7 mouse cellular contexts compared by ENCODE assay signal in genomic region chr6:24955946-24956585, GRCm38 (mm10). TPM values are rescaled to one million over a fixed set of nuclear protein-coding genes. Genes with fewer than 3 reads are reported as not detected.
DNase-seq lines count a peak whose midpoint lies in the region; ATAC-seq and TF ChIP-seq lines count a peak whose summit lies in the region.

TSS of gene Tmem229a (minus strand) at chr6:24956297.

- H3K9me3 ChIP-seq in intestine, embryonic 15.5 days = no peaks in the 10 kb centered on the region
- H3K9me3 ChIP-seq in midbrain, embryonic 12.5 days = no peaks in the 10 kb centered on the region
- no peaks in the 10 kb centered on the region for H3K9me3 ChIP-seq in stomach, postnatal 0 days (ENCODE audit: control insufficient read depth, low read length)

- peak within 1 kb of the TSS; percentile 97 for H3K4me2 ChIP-seq in intestine, embryonic 15.5 days (replicated peaks)
- peak within 1 kb of the TSS; percentile 90 for H3K4me2 ChIP-seq in midbrain, embryonic 12.5 days (replicated peaks)
- H3K4me2 ChIP-seq in stomach, postnatal 0 days (replicated peaks; ENCODE audit: low read depth) = peak within 1 kb of the TSS; percentile 97

- peak within 1 kb of the TSS; percentile 60 for H3K4me3 ChIP-seq in intestine, embryonic 15.5 days (replicated peaks)
- peak within 1 kb of the TSS; percentile 70 for H3K4me3 ChIP-seq in midbrain, embryonic 12.5 days
- peak within 1 kb of the TSS; percentile 58 for H3K4me3 ChIP-seq in stomach, postnatal 0 days (ENCODE audit: low read depth, low read length)

- no peak for TF ChIP-seq EP300 in stomach, postnatal 0 days (optimal IDR thresholded peaks at IDR 0.05)

- no peak for TF ChIP-seq CTCF in stomach, postnatal 0 days (IDR thresholded peaks at IDR 0.05; ENCODE audit: low read depth)

- H3K27ac ChIP-seq in intestine, embryonic 15.5 days = no peak within 1 kb of the TSS
- peak within 1 kb of the TSS; percentile 79 for H3K27ac ChIP-seq in midbrain, embryonic 12.5 days (replicated peaks)
- H3K27ac ChIP-seq in stomach, postnatal 0 days (replicated peaks) = no peak within 1 kb of the TSS; the same call in 1 of the 2 replicates

- 2% methylated on average over 40 of the region's 46 CpGs for WGBS in intestine, embryonic 15.5 days
- under 1% methylated on average over 42 of the region's 46 CpGs for WGBS in midbrain, embryonic 12.5 days
- 2% methylated on average over 28 of the region's 46 CpGs for WGBS in stomach, postnatal 0 days

- peaks cover 11% of the 10 kb centered on the region; the same call in 1 of the 2 replicates for H3K4me1 ChIP-seq in intestine, embryonic 15.5 days (replicated peaks)
- peaks cover 4% of the 10 kb centered on the region; the same call in 1 of the 2 replicates for H3K4me1 ChIP-seq in midbrain, embryonic 12.5 days
- no peaks in the 10 kb centered on the region for H3K4me1 ChIP-seq in stomach, postnatal 0 days (replicated peaks; ENCODE audit: control insufficient read depth, insufficient read depth)

- 0 out of 2 replicates have a peak, but pooled peaks have one; percentile 25 for ATAC-seq in common myeloid progenitor, adult 5-6 weeks (replicated peaks; ENCODE audit: low read depth, poor library complexity, severe bottlenecking)
- peak; percentile 88 for ATAC-seq in intestine, embryonic 15.5 days
- peak; percentile 89 for ATAC-seq in midbrain, embryonic 12.5 days (ENCODE audit: low FRiP score, low read depth)
- ATAC-seq in stomach, postnatal 0 days (ENCODE audit: low FRiP score, low TSS enrichment) = peak; percentile 61; the same call in 1 of the 2 replicates

- H3K27me3 ChIP-seq in intestine, embryonic 15.5 days (replicated peaks) = peaks cover 13% of the 10 kb centered on the region; the same call in 1 of the 2 replicates
- H3K27me3 ChIP-seq in midbrain, embryonic 12.5 days = peaks cover 8% of the 10 kb centered on the region
- H3K27me3 ChIP-seq in stomach, postnatal 0 days (ENCODE audit: control insufficient read depth, insufficient read depth, low read length) = 0 out of 2 replicates have a peak, but pooled peaks cover 2% of the 10 kb centered on the region

- peak within 1 kb of the TSS; percentile 58 for H3K9ac ChIP-seq in intestine, embryonic 15.5 days
- peak within 1 kb of the TSS; percentile 78 for H3K9ac ChIP-seq in midbrain, embryonic 12.5 days (replicated peaks)
- peak within 1 kb of the TSS; percentile 52 for H3K9ac ChIP-seq in stomach, postnatal 0 days (ENCODE audit: low read length)

- peak; percentile 3 for DNase-seq in adrenal gland, postnatal 4 days (ENCODE audit: low spot score in 2 of 2)
- peak; percentile 30 for DNase-seq in gastrocnemius, postnatal 14 days
- DNase-seq in left cerebral cortex, adult 8-10 months (ENCODE audit: low spot score in 2 of 2) = peak; percentile 69 to 77
- peak; percentile 37 for DNase-seq in stomach, postnatal 0 days (ENCODE audit: low spot score)

- intact Hi-C loops in gastrocnemius, postnatal 14 days (cut with DNase I; ENCODE audit: low total_unique reads) = no loop called here

- no peaks in the 10 kb centered on the region for H3K36me3 ChIP-seq in intestine, embryonic 15.5 days
- no peaks in the 10 kb centered on the region for H3K36me3 ChIP-seq in midbrain, embryonic 12.5 days
- no peaks in the 10 kb centered on the region for H3K36me3 ChIP-seq in stomach, postnatal 0 days (ENCODE audit: control insufficient read depth, insufficient read depth, low read length)

RNA-seq across cellular contexts. Expression of gene Tmem229a, which starts in this region (rescaled TPM):
- 1 to 10 TPM in 1 of 2 experiments, under 1 TPM in 1; 0.90 to 5.8 TPM for total RNA-seq in adrenal gland, postnatal 4 days (2021)
- not detected in 2 replicates for total RNA-seq in common myeloid progenitor, adult 5-6 weeks (2017)
- under 1 TPM; 0.11 to 0.59 TPM for total RNA-seq in gastrocnemius, postnatal 14 days (2021)
- polyA plus RNA-seq in intestine, embryonic 15.5 days (2015; fragmentation: Nextera tagmentation; extraction: Ambion mirVana) = 1.2 and 1.3 TPM in 2 replicates
- 10 to 100 TPM; 42.9 to 51.4 (median 47.8) TPM for total RNA-seq in left cerebral cortex, adult 8-10 months (2022)
- 1.9 and 2.5 TPM in 2 replicates for polyA plus RNA-seq in midbrain, embryonic 12.5 days (2016; fragmentation: Nextera tagmentation; extraction: Ambion mirVana)
- 0.96 and 1.0 TPM in 2 replicates for polyA plus RNA-seq in stomach, postnatal 0 days (2015; fragmentation: Nextera tagmentation; extraction: Ambion mirVana)

Comparison
In these comparisons a context has a peak if more than half of its experiments do, and no peak if none do; other contexts are left out.
1. RNA of gene Tmem229a (total RNA-seq): 42.9 to 51.4 TPM in left cerebral cortex, adult 8-10 months; 0.90 to 5.8 TPM in adrenal gland, postnatal 4 days, 0.11 to 0.59 TPM in gastrocnemius, postnatal 14 days and not detected in common myeloid progenitor, adult 5-6 weeks; every median in the first group is over 4 times any median in the second.
2. Peak in ATAC-seq in common myeloid progenitor, adult 5-6 weeks; RNA of the gene not detected or under 1 TPM.
3. Peak in DNase-seq in gastrocnemius, postnatal 14 days; RNA of the gene not detected or under 1 TPM.
4. DNase-seq: peak in every context shown above with its lines; median percentile 73 in left cerebral cortex, adult 8-10 months; 37 in stomach, postnatal 0 days; 30 in gastrocnemius, postnatal 14 days; 3 in adrenal gland, postnatal 4 days.
5. ATAC-seq: peak in every context shown above with its lines; median percentile 89 in midbrain, embryonic 12.5 days; 88 in intestine, embryonic 15.5 days; 61 in stomach, postnatal 0 days; 25 in common myeloid progenitor, adult 5-6 weeks.
6. Peak in every context shown above with its lines, with median percentiles within 50 percentile points of each other: H3K4me2 ChIP-seq, H3K4me3 ChIP-seq and H3K9ac ChIP-seq.